Mouse (Mus musculus): Measurements from ENCODE around the gene Gm49450. TPM values are rescaled to one million over a fixed set of nuclear protein-coding genes. Genes with fewer than 3 reads are reported as not detected.

Gene Gm49450
- total and polyA plus RNA-seq, 2 experiments from 2014 or later, result 78.3 TPM; not detected in 1

- Histone ChIP-seq H3K9me3 (replicated peaks; ENCODE audit: control insufficient read depth, low read length) (no peaks in the 10 kb centered on the region), H3K4me2 (ENCODE audit: low read depth, low read length) (no peak overlapping the region), H3K4me3 (ENCODE audit: low read depth, low read length) (no peak overlapping the region), H3K27ac (ENCODE audit: low read depth) (no peak overlapping the region), H3K36me3 (replicated peaks; ENCODE audit: control insufficient read depth, insufficient read depth, low read length) (peaks cover 10% of the 10 kb centered on the region), H3K9ac (replicated peaks; ENCODE audit: low read depth, low read length) (no peak overlapping the region), H3K27me3 (ENCODE audit: control insufficient read depth, insufficient read depth, low read length) (no peaks in the 10 kb centered on the region), H3K4me1 (ENCODE audit: control insufficient read depth, insufficient read depth) (no peaks in the 10 kb centered on the region)
- TF ChIP-seq EP300 (IDR thresholded peaks at IDR 0.05; ENCODE audit: low read depth), result no peak
- TF ChIP-seq CTCF (IDR thresholded peaks at IDR 0.05; ENCODE audit: low read depth), result no peak
- 63% methylated on average over 3 of the region's 3 CpGs for WGBS
- DNase-seq (ENCODE audit: low spot score) (no peak), ATAC-seq (ENCODE audit: insufficient read depth, low read depth) (no peak)
Measured at GRCm38 (mm10) chr15:98949607-98949892, 3.8 kb downstream of the Gm49450 start.

DNA sequence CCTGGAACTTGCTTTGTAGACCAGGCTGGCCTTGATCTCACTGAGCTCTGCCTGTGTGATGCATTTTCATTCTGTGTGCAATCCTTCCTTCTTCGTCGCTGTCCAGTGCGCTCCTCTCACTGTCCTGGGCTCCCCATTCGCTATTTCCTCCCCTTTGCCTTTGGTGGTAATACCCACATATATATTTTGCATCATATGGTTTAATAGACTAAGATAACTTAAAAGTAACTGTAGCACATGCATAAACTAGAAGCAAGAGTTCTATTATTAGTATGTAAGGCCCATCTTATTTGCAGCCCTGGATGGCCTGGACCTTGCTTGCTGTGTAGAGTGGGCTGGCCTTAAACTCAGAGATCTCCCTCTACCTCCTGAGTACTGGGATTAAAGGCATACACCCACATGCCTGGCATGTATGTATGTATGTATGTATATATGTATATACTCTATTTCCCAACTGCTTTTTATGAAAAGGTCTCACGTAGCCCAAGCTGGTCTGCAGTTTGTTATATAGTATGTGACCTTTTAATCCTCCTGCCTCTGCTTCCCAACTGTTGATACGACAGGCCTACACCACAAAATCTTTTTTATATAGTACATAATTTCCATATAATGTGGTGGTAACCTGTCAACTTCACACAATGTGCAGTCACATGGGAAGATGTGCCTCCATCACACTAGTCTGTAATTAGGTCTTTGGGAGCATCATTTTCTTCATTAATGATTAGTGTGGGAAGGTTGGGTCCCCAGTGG is 4.3 kb downstream of the Gm49450 start:
- Histone ChIP-seq H3K4me1 (ENCODE audit: control insufficient read depth, insufficient read depth) (no peaks in the 10 kb centered on the region), H3K27me3 (ENCODE audit: control insufficient read depth, insufficient read depth, low read length) (no peaks in the 10 kb centered on the region), H3K27ac (ENCODE audit: low read depth) (no peak overlapping the region), H3K9me3 (replicated peaks; ENCODE audit: control insufficient read depth, low read length) (no peaks in the 10 kb centered on the region), H3K36me3 (replicated peaks; ENCODE audit: control insufficient read depth, insufficient read depth, low read length) (peaks cover 10% of the 10 kb centered on the region), H3K4me2 (ENCODE audit: low read depth, low read length) (no peak overlapping the region), H3K9ac (replicated peaks; ENCODE audit: low read depth, low read length) (no peak overlapping the region), H3K4me3 (ENCODE audit: low read depth, low read length) (no peak overlapping the region)
- DNase-seq (ENCODE audit: low spot score) (no peak), ATAC-seq (ENCODE audit: insufficient read depth, low read depth) (no peak)
- WGBS, result 76% methylated on average over 6 of the region's 6 CpGs
- TF ChIP-seq CTCF (IDR thresholded peaks at IDR 0.05; ENCODE audit: low read depth) (no peak), EP300 (IDR thresholded peaks at IDR 0.05; ENCODE audit: low read depth) (no peak)

DNA sequence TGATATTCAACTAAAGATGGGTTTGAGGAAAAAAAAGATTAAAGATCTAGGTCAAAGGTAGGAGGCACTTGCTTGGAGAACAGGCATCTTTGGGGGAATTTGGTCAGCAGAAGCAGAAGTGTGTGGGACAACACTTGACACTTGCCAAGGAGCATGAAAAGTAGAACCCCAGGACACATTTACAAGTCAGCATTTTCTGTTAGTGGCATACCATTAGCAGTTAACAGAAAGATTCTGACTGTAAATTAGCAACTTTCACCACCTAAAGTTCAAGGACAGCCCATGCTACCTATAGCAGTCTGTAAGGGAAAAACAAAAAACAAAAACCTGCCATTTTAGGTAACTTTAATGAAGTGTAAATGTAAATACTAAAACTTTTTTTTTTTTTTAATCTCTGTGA is 5.0 kb downstream of the Gm49450 start:
- H3K9me3 ChIP-seq (replicated peaks; ENCODE audit: control insufficient read depth, low read length), result no peaks in the 10 kb centered on the region
- no peak overlapping the region for H3K4me2 ChIP-seq (ENCODE audit: low read depth, low read length)
- peaks cover 10% of the 10 kb centered on the region for H3K36me3 ChIP-seq (replicated peaks; ENCODE audit: control insufficient read depth, insufficient read depth, low read length)
- no peak for DNase-seq (ENCODE audit: low spot score)
- H3K4me1 ChIP-seq (ENCODE audit: control insufficient read depth, insufficient read depth), result no peaks in the 10 kb centered on the region
- ATAC-seq (ENCODE audit: insufficient read depth, low read depth), result no peak
- H3K27ac ChIP-seq (ENCODE audit: low read depth), result no peak overlapping the region
- no peaks in the 10 kb centered on the region for H3K27me3 ChIP-seq (ENCODE audit: control insufficient read depth, insufficient read depth, low read length)
- no peak for TF ChIP-seq EP300 (IDR thresholded peaks at IDR 0.05; ENCODE audit: low read depth)
- no peak for TF ChIP-seq CTCF (IDR thresholded peaks at IDR 0.05; ENCODE audit: low read depth)
- no peak overlapping the region for H3K9ac ChIP-seq (replicated peaks; ENCODE audit: low read depth, low read length)
- no peak overlapping the region for H3K4me3 ChIP-seq (ENCODE audit: low read depth, low read length)

GRCm38 (mm10) chr15:98947884-98948283 is 5.5 kb downstream of the Gm49450 start:
- Histone ChIP-seq H3K9me3 (replicated peaks; ENCODE audit: control insufficient read depth, low read length) (no peaks in the 10 kb centered on the region), H3K27me3 (ENCODE audit: control insufficient read depth, insufficient read depth, low read length) (no peaks in the 10 kb centered on the region), H3K9ac (replicated peaks; ENCODE audit: low read depth, low read length) (no peak overlapping the region), H3K27ac (ENCODE audit: low read depth) (no peak overlapping the region), H3K4me3 (ENCODE audit: low read depth, low read length) (no peak overlapping the region), H3K4me2 (ENCODE audit: low read depth, low read length) (no peak overlapping the region), H3K4me1 (ENCODE audit: control insufficient read depth, insufficient read depth) (no peaks in the 10 kb centered on the region), H3K36me3 (replicated peaks; ENCODE audit: control insufficient read depth, insufficient read depth, low read length) (peaks cover 10% of the 10 kb centered on the region)
- 45% methylated on average over 3 of the region's 3 CpGs for WGBS
- no peak for ATAC-seq (ENCODE audit: insufficient read depth, low read depth)
- DNase-seq (ENCODE audit: low spot score), result no peak
- TF ChIP-seq CTCF (IDR thresholded peaks at IDR 0.05; ENCODE audit: low read depth) (no peak), EP300 (IDR thresholded peaks at IDR 0.05; ENCODE audit: low read depth) (no peak)

- no peak for DNase-seq (ENCODE audit: low spot score)
- Histone ChIP-seq H3K27me3 (ENCODE audit: control insufficient read depth, insufficient read depth, low read length) (no peaks in the 10 kb centered on the region), H3K9ac (replicated peaks; ENCODE audit: low read depth, low read length) (no peak overlapping the region), H3K27ac (ENCODE audit: low read depth) (no peak overlapping the region), H3K9me3 (replicated peaks; ENCODE audit: control insufficient read depth, low read length) (no peaks in the 10 kb centered on the region), H3K36me3 (replicated peaks; ENCODE audit: control insufficient read depth, insufficient read depth, low read length) (no peaks in the 10 kb centered on the region), H3K4me2 (ENCODE audit: low read depth, low read length) (no peak overlapping the region), H3K4me1 (ENCODE audit: control insufficient read depth, insufficient read depth) (no peaks in the 10 kb centered on the region), H3K4me3 (ENCODE audit: low read depth, low read length) (no peak overlapping the region)
- TF ChIP-seq EP300 (IDR thresholded peaks at IDR 0.05; ENCODE audit: low read depth), result no peak
- no peak for TF ChIP-seq CTCF (IDR thresholded peaks at IDR 0.05; ENCODE audit: low read depth)
- no peak for ATAC-seq (ENCODE audit: insufficient read depth, low read depth)
- 82% methylated on average over 4 of the region's 4 CpGs for WGBS
Measured at GRCm38 (mm10) chr15:98943133-98943532, 10.2 kb downstream of the Gm49450 start.

DNA sequence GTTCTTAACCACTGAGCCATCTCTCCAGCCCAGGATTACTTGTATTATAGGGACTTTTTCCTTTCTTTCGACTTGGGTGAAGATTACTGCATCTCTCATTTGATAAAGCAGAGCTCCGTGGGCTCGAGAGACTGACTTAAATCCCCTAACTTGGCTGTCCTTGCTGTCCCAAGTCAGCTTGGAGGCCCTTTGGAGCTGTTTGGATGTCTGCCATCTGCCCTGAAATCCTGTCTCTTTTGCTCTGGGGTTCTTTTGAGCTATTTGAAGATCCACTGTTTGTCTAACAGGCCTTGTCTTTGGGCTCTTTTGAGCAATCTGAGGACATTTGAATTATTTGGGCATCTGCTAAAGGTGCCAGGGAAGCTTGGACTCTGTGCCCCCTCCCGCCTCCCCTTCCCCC is 11.3 kb downstream of the Gm49450 start:
- Histone ChIP-seq H3K9me3 (replicated peaks; ENCODE audit: control insufficient read depth, low read length) (no peaks in the 10 kb centered on the region), H3K4me1 (ENCODE audit: control insufficient read depth, insufficient read depth) (no peaks in the 10 kb centered on the region), H3K4me2 (ENCODE audit: low read depth, low read length) (no peak overlapping the region), H3K27me3 (ENCODE audit: control insufficient read depth, insufficient read depth, low read length) (no peaks in the 10 kb centered on the region), H3K9ac (replicated peaks; ENCODE audit: low read depth, low read length) (no peak overlapping the region), H3K36me3 (replicated peaks; ENCODE audit: control insufficient read depth, insufficient read depth, low read length) (no peaks in the 10 kb centered on the region), H3K4me3 (ENCODE audit: low read depth, low read length) (no peak overlapping the region), H3K27ac (ENCODE audit: low read depth) (no peak overlapping the region)
- TF ChIP-seq CTCF (IDR thresholded peaks at IDR 0.05; ENCODE audit: low read depth), result no peak
- TF ChIP-seq EP300 (IDR thresholded peaks at IDR 0.05; ENCODE audit: low read depth), result no peak
- WGBS, result 55% methylated on average over 4 of the region's 4 CpGs
- no peak for ATAC-seq (ENCODE audit: insufficient read depth, low read depth)
- DNase-seq (ENCODE audit: low spot score), result no peak

All from heart, postnatal 0 days (tissue).